Mouse (Mus musculus) activated CD4-positive, CD25-positive, alpha-beta regulatory T cell, adult 4 months (primary cell): Measurements from ENCODE around the gene Kcnip4. TPM values are rescaled to one million over a fixed set of nuclear protein-coding genes. Genes with fewer than 3 reads are reported as not detected.

Source experiments
- ATAC-seq: one replicate; pipeline ENCODE4 v1.8.0; 2017
- polyA plus RNA-seq, 2 experiments: library from polyadenylated mRNA; unstranded; fragments of 100-300 nt; shearing (Covaris generic); gene quantifications; one replicate each; pipeline ENCODE4 v1.2.1; 2017

The Kcnip4 gene
- polyA plus RNA-seq, 2 experiments from 2014 or later, result 0.16 to 0.22 TPM

DNA sequence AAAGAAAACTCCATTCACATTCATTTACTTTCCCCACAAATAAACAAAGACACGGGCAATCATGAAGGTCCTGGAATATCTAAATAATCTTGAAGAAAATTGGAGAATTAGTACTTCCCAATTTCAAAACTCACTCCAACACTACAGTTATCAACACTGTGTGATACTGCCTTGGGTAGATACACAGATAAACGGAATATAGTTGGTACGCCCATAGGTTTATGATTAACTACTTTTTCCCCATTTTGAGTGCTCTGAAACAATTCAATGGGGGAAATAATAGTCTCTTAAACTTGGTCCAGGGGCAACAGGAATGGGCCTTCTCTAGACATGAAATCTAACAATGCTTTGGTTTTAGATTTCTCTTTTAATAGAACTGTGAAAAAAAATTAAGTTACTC is 978.9 kb downstream of the Kcnip4 start:
- ATAC-seq, result no peak

- no peak for ATAC-seq
Measured at GRCm38 (mm10) chr5:48544784-48545734, 979.6 kb downstream of the Kcnip4 start.

DNA sequence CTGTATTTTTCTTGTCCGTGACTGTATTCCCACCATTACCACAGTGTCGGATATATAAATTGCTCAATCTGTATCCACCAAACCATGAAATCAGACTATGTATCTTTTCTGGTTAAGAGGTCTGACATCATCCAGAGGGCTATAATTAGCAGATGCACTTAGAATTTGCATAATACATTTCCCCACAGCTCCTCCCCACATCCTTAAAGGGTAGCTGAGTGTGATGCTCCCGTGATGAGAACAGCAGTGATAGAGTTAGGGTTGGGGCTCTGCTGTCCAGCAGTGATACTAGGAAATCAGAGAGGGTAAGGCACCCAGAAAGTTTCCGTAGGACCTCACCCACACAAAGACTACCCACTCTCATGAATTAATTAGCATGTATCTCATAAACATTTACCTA is 1006.7 kb downstream of the Kcnip4 start:
- ATAC-seq, result no peak

GRCm38 (mm10) chr5:48513354-48513753 is 1011.4 kb downstream of the Kcnip4 start:
- ATAC-seq, result no peak

- no peak for ATAC-seq
Measured at GRCm38 (mm10) chr5:48511357-48511756, 1013.4 kb downstream of the Kcnip4 start.

- ATAC-seq, result no peak
Measured at GRCm38 (mm10) chr5:48510241-48510640, 1014.5 kb downstream of the Kcnip4 start.

- no peak for ATAC-seq
Measured at GRCm38 (mm10) chr5:48509194-48509930, 1015.3 kb downstream of the Kcnip4 start.

GRCm38 (mm10) chr5:48503094-48503493 is 1021.6 kb downstream of the Kcnip4 start:
- ATAC-seq, result no peak

DNA sequence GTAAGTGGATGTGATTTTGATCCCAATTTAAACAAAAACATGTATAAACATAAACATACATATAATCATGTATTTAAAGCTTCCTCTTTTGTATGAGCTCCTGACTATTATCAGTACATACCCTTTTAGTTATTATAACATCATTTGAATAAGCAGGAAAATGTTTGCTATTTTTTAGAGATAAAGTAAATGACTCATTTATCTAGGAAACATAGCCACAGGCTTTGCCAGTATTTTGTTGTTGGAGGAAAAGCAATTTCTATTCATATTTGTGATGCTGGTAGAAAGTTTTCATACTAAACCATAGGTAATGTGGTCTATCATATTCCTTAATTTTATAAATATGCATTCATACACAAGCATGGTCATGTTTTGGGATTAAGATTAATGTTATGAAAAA is 1022.3 kb downstream of the Kcnip4 start:
- ATAC-seq, result no peak

DNA sequence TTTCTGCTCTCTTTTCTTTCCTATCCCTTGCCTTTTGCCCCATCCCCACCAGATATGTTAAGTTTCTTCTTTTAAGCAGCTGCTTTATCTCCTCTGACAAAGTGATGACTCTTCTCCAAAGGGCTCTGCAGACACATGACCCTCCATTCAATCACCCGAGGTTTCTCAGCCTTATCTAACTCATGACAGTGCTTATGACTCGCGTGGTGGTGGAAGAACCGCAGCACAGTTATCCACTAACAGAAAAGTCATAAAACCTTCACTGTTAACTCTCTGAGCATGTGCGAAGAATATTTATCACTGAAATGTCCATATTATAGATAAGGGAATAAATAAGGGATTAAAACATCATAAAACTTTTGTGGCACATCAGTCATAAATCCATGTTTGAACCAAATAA is 1024.5 kb downstream of the Kcnip4 start:
- ATAC-seq, result no peak

GRCm38 (mm10) chr5:48490864-48491477 is 1033.7 kb downstream of the Kcnip4 start:
- ATAC-seq, result no peak

DNA sequence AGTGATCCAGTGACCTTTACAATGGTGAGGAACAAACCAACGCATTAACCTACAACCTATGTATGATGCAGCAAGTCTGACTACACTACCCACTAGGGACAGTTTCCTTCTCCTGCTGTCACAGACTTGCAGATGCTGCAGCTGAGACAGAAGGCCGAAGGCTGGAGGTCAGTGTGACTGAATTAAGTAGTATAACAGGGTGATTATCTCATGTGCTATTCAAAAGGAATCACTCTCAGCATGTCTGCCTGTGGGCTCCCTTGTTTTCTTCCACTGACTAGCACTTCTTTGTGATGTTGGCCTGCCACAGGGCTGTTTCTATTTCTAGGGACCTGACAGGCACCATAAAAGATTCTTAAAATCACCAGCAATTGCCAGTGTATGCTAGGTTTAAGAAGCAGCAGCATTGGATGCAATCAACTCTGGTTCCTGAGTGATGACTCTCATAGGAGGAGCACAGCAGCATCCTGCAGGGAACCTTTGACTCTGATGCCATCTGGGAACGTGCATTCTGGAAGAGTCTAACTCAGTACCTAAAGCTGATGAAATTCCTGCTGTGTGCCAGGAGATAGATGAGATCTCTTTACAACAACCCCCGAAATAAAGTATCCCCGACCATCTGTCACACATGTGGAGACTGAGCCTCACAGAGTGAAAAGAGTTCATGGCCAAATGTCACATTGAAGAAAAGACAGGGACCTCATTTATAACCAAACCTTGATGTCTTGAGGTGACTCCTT is 1035.0 kb downstream of the Kcnip4 start:
- no peak for ATAC-seq

- ATAC-seq, result no peak
Measured at GRCm38 (mm10) chr5:48483112-48483511, 1041.6 kb downstream of the Kcnip4 start.

- no peak for ATAC-seq
Measured at GRCm38 (mm10) chr5:48460221-48460620, 1064.5 kb downstream of the Kcnip4 start.

DNA sequence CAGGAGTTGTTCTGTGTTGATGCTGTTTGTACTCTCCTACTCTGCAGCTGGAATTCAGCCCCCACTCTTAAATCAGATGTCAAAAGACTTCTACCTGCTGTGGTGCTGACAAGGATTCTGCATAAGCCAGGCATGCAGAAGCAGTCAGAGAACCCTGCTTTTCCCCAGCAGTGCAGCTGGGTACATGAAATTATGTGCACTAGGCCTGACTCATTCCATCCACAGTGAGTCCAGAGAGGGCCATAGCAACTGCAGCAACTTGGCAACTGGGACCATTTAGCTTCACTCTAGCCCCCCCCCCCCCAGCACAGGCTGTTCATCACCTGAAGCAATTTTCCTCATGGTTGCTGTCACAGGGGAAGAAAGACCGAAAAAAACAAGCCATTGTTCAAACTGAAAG is 1075.8 kb downstream of the Kcnip4 start:
- no peak for ATAC-seq

DNA sequence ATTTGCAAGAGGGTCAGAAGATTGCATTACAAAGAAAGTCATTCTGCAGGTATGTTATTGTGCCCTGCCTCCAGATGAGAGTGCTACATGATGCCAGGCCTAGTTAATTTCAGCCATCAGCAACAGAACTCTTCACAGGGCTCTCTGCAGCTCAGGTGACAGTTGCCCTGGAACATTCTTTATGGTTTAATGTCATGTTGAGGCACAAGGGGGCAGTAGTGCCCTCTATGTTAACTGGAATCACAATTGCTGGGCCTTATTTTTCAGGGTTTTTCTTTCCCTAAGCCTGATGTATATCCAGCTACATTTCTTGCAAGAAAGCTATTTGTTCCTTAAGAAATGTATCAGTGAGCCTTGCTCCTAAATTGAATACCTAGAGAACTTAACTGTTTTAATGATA is 1094.2 kb downstream of the Kcnip4 start:
- no peak for ATAC-seq

DNA sequence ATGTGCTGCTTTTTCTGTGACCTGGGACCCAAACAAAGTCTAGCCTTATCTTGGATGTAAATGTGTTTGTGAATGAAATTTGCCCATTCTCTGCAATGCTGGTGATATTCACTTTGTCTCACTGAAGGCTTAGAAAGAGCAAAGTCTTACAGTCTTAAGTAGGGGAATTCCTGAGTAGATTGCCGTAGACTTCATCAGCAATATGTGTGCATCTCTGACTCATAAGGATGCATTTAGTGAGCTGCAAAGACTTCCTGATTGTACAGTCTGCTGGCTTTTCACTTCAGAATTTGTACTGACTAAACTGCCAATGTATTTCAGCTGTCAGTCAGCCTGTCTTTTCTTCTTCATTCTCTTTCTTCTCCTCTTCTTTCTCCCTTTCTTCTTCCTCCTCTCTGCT is 1102.8 kb downstream of the Kcnip4 start:
- ATAC-seq, result no peak

DNA sequence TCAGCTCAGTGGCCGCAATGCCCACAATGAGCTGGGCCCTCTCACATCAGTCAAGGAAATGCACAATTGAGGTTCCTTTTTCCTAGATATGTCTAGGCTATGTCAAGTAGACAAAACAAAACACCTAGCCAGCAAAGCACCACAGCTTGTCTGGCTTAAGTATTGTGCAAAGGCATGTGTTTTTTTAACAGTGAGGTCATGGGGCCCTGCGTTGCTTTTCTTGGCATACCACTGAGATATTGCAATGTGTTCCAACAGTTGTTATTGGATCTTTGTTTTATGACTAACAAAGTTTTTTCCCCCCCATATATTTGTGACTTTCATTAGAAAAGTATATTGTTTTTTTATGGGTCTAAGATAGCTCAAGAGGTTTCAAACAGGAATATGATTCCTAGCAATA is 1105.0 kb downstream of the Kcnip4 start:
- no peak for ATAC-seq

DNA sequence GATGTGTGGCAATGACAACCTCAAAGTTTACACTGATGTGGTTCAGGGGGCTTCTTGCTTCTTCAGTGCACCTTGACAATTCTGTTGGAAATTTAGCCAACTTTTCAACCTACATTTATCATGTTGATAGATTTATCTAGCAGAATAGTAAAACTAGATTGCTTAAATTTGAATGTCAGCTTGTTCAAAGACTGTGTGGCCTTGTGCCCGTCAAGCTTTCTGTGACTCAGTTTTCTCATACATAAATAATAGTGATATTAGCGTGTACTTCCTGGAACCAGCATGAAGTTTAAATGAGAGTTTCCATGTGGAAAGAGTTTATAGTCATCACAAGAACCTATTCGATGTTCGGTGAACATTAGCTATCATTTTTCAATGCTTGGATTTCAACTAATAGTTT is 1112.4 kb downstream of the Kcnip4 start:
- ATAC-seq, result no peak

GRCm38 (mm10) chr5:48411462-48411861 is 1113.2 kb downstream of the Kcnip4 start:
- no peak for ATAC-seq

DNA sequence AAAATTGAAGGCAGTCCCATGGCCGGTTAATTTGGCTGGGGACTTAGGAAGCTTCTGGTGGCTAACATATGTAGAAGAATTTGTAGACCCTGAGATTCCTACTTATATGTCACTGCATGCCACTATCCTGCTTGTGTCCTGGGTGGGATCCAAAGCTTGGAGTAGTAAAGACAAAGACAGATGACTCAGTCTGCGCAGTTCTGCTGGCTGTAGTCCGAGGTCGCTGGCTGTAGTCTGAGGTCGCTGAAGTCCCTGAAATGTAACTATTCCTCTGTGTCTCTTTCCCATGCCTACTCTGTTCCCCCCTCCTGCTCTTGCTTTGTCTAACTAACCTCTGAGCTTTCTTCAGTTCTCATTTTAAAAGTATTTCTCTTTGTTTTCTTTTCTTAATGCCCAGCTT is 1114.4 kb downstream of the Kcnip4 start:
- no peak for ATAC-seq

GRCm38 (mm10) chr5:48408276-48408675 is 1116.4 kb downstream of the Kcnip4 start:
- ATAC-seq, result no peak

- no peak for ATAC-seq
Measured at GRCm38 (mm10) chr5:48402497-48402896, 1122.2 kb downstream of the Kcnip4 start.
